In the genomic region with DNA sequence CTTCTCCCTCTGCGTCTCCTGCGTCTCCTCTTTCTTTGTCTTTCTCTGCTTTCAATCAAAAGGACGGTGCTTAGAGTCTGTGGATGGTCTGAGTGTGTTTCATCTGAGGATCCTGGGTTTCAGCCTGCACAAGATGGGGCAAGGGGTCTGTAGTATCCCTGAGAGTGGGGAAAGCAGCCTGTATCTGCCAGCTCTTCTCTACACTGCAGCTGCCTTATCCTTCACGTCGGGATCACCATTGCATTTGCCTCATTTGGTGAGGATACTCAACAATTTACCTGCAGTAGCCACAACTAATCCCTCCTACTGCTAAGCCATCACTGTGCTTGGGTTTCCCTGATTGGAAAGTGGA, we compare ENCODE assay signal across 21 mouse cellular contexts.
DNase-seq lines count a peak whose midpoint lies in the region; ATAC-seq and TF ChIP-seq lines count a peak whose summit lies in the region.
"Had no signal": no experiment of that assay in that cellular context is flagged by ENCODE, and none has a peak within 500 bp of the region (broad histone marks: within the 10 kb centered on the region; RNA-seq: fewer than 3 reads in every experiment).

No protein-coding gene starts in this region.

- 0 out of 2 replicates have a peak, but pooled peaks cover 3% of the 10 kb centered on the region for H3K27me3 ChIP-seq in embryonic facial prominence, embryonic 10.5 days (replicated peaks; ENCODE audit: low read depth, poor library complexity, severe bottlenecking)
- H3K27me3 ChIP-seq in forebrain, embryonic 15.5 days: no peaks in the 10 kb centered on the region
- H3K27me3 ChIP-seq in hindbrain, embryonic 15.5 days: no peaks in the 10 kb centered on the region
- no peaks in the 10 kb centered on the region for H3K27me3 ChIP-seq in midbrain, embryonic 15.5 days (replicated peaks)
- no peaks in the 10 kb centered on the region for H3K27me3 ChIP-seq in liver, postnatal 0 days (ENCODE audit: insufficient read depth, low read length)
- no peaks in the 10 kb centered on the region for H3K27me3 ChIP-seq in intestine, embryonic 15.5 days (replicated peaks)
- H3K27me3 ChIP-seq: embryonic facial prominence, embryonic 15.5 days; heart, embryonic 15.5 days; lung, embryonic 15.5 days had no signal

- no peak for DNase-seq in embryonic facial prominence, embryonic 10.5 days (ENCODE audit: low spot score)
- DNase-seq in kidney, postnatal 25 days: no peak
- DNase-seq in liver, postnatal 0 days: no peak
- DNase-seq in cerebellum, postnatal 4 days (ENCODE audit: low spot score in 2 of 2): no peak
- DNase-seq: adrenal gland, postnatal 25 days; cerebellum, adult 9-11 months; gastrocnemius, postnatal 10 days; heart, adult 2 months; kidney, adult 18-20 months; kidney, postnatal 4 days; layer of hippocampus, postnatal 36 days; right cerebral cortex, postnatal 14 days had no signal

- no peak for TF ChIP-seq CTCF in liver, postnatal 0 days (IDR thresholded peaks at IDR 0.05; ENCODE audit: low read depth)

- peak overlapping the region; percentile 32; the same call in 1 of the 2 replicates for H3K9ac ChIP-seq in forebrain, embryonic 15.5 days (replicated peaks)
- H3K9ac ChIP-seq in hindbrain, embryonic 15.5 days: peak overlapping the region; percentile 11; the same call in 1 of the 2 replicates
- peak overlapping the region; percentile 40 for H3K9ac ChIP-seq in midbrain, embryonic 15.5 days
- no peak overlapping the region for H3K9ac ChIP-seq in liver, postnatal 0 days (replicated peaks)
- no peak overlapping the region for H3K9ac ChIP-seq in intestine, embryonic 15.5 days
- H3K9ac ChIP-seq: embryonic facial prominence, embryonic 15.5 days; heart, embryonic 15.5 days; lung, embryonic 15.5 days had no signal

- H3K4me1 ChIP-seq in embryonic facial prominence, embryonic 10.5 days: peaks cover 12% of the 10 kb centered on the region
- H3K4me1 ChIP-seq in forebrain, embryonic 15.5 days: peaks cover 55% of the 10 kb centered on the region
- H3K4me1 ChIP-seq in hindbrain, embryonic 15.5 days (replicated peaks): peaks cover 44% of the 10 kb centered on the region
- peaks cover 54% of the 10 kb centered on the region for H3K4me1 ChIP-seq in midbrain, embryonic 15.5 days
- H3K4me1 ChIP-seq in liver, postnatal 0 days (ENCODE audit: insufficient read depth): no peaks in the 10 kb centered on the region
- H3K4me1 ChIP-seq in intestine, embryonic 15.5 days (replicated peaks): no peaks in the 10 kb centered on the region

- peak overlapping the region; percentile 54; the same call in 1 of the 2 replicates for H3K27ac ChIP-seq in embryonic facial prominence, embryonic 10.5 days (replicated peaks)
- H3K27ac ChIP-seq in forebrain, embryonic 15.5 days (replicated peaks): peak overlapping the region; percentile 97
- peak overlapping the region; percentile 85 for H3K27ac ChIP-seq in hindbrain, embryonic 15.5 days (replicated peaks)
- peak overlapping the region; percentile 95 for H3K27ac ChIP-seq in midbrain, embryonic 15.5 days
- no peak overlapping the region for H3K27ac ChIP-seq in liver, postnatal 0 days (ENCODE audit: low read depth)
- no peak overlapping the region for H3K27ac ChIP-seq in intestine, embryonic 15.5 days
- H3K27ac ChIP-seq: embryonic facial prominence, embryonic 15.5 days; heart, adult 2 months; heart, embryonic 15.5 days; lung, embryonic 15.5 days had no signal

- peak; percentile 15; the same call in 1 of the 2 replicates for ATAC-seq in forebrain, embryonic 15.5 days (replicated peaks)
- peak; percentile 9; the same call in 1 of the 2 replicates for ATAC-seq in hindbrain, embryonic 15.5 days (ENCODE audit: low FRiP score, low read depth)
- peak; percentile 46 for ATAC-seq in midbrain, embryonic 15.5 days (replicated peaks)
- ATAC-seq in liver, postnatal 0 days: no peak
- no peak for ATAC-seq in intestine, embryonic 15.5 days
- ATAC-seq: activated CD4-positive, CD25-positive, alpha-beta regulatory T cell, adult 4 months; Patski had no signal

- H3K4me2 ChIP-seq in forebrain, embryonic 15.5 days (replicated peaks): peak overlapping the region; percentile 17; the same call in 1 of the 2 replicates
- H3K4me2 ChIP-seq in hindbrain, embryonic 15.5 days: 0 out of 2 replicates have a peak overlapping the region, but pooled peaks have one; percentile 7
- H3K4me2 ChIP-seq in midbrain, embryonic 15.5 days: peak overlapping the region; percentile 28
- H3K4me2 ChIP-seq in liver, postnatal 0 days (ENCODE audit: low read depth, low read length): no peak overlapping the region
- no peak overlapping the region for H3K4me2 ChIP-seq in intestine, embryonic 15.5 days (replicated peaks)
- H3K4me2 ChIP-seq: embryonic facial prominence, embryonic 15.5 days; heart, embryonic 15.5 days; lung, embryonic 15.5 days had no signal

- no peaks in the 10 kb centered on the region for H3K9me3 ChIP-seq in embryonic facial prominence, embryonic 10.5 days
- no peaks in the 10 kb centered on the region for H3K9me3 ChIP-seq in forebrain, embryonic 15.5 days
- no peaks in the 10 kb centered on the region for H3K9me3 ChIP-seq in hindbrain, embryonic 15.5 days
- no peaks in the 10 kb centered on the region for H3K9me3 ChIP-seq in midbrain, embryonic 15.5 days
- no peaks in the 10 kb centered on the region for H3K9me3 ChIP-seq in liver, postnatal 0 days (ENCODE audit: low read length)
- no peaks in the 10 kb centered on the region for H3K9me3 ChIP-seq in intestine, embryonic 15.5 days
- H3K9me3 ChIP-seq: embryonic facial prominence, embryonic 15.5 days; heart, embryonic 15.5 days; lung, embryonic 15.5 days had no signal

- 8% methylated on average over 5 of the region's 5 CpGs for whole genome bisulfite sequencing in embryonic facial prominence, embryonic 10.5 days
- WGBS in forebrain, embryonic 15.5 days: 11% methylated on average over 5 of the region's 5 CpGs
- 5% methylated on average over 5 of the region's 5 CpGs for WGBS in hindbrain, embryonic 15.5 days
- WGBS in midbrain, embryonic 15.5 days: 5% methylated on average over 5 of the region's 5 CpGs
- WGBS in liver, postnatal 0 days (ENCODE audit: insufficient replicate concordance): 46% methylated on average over 5 of the region's 5 CpGs
- WGBS in intestine, embryonic 15.5 days: 36% methylated on average over 5 of the region's 5 CpGs

- TF ChIP-seq EP300 in liver, postnatal 0 days (IDR thresholded peaks at IDR 0.05; ENCODE audit: low read depth): no peak

- H3K36me3 ChIP-seq in embryonic facial prominence, embryonic 10.5 days (replicated peaks): no peaks in the 10 kb centered on the region
- peaks cover 10% of the 10 kb centered on the region for H3K36me3 ChIP-seq in forebrain, embryonic 15.5 days
- H3K36me3 ChIP-seq in hindbrain, embryonic 15.5 days: peaks cover 11% of the 10 kb centered on the region
- peaks cover 11% of the 10 kb centered on the region for H3K36me3 ChIP-seq in midbrain, embryonic 15.5 days (replicated peaks)
- no peaks in the 10 kb centered on the region for H3K36me3 ChIP-seq in liver, postnatal 0 days (replicated peaks; ENCODE audit: insufficient read depth, low read length)
- no peaks in the 10 kb centered on the region for H3K36me3 ChIP-seq in intestine, embryonic 15.5 days
- H3K36me3 ChIP-seq: embryonic facial prominence, embryonic 15.5 days; heart, embryonic 15.5 days; lung, embryonic 15.5 days had no signal

- no peak overlapping the region for H3K4me3 ChIP-seq in embryonic facial prominence, embryonic 10.5 days
- H3K4me3 ChIP-seq in forebrain, embryonic 15.5 days: no peak overlapping the region
- no peak overlapping the region for H3K4me3 ChIP-seq in hindbrain, embryonic 15.5 days
- no peak overlapping the region for H3K4me3 ChIP-seq in midbrain, embryonic 15.5 days
- H3K4me3 ChIP-seq in liver, postnatal 0 days (ENCODE audit: low read depth, low read length): no peak overlapping the region
- no peak overlapping the region for H3K4me3 ChIP-seq in intestine, embryonic 15.5 days (replicated peaks)
- H3K4me3 ChIP-seq: embryonic facial prominence, embryonic 15.5 days; heart, adult 2 months; heart, embryonic 15.5 days; lung, embryonic 15.5 days had no signal

Comparison
In these comparisons a context has a peak if more than half of its experiments do, and no peak if none do; other contexts are left out.
1. H3K27ac ChIP-seq: peak in embryonic facial prominence, embryonic 10.5 days (single experiment), forebrain, embryonic 15.5 days (single experiment), hindbrain, embryonic 15.5 days (single experiment) and midbrain, embryonic 15.5 days (single experiment); none in liver, postnatal 0 days (single experiment) and intestine, embryonic 15.5 days (single experiment).
2. ATAC-seq: peak in forebrain, embryonic 15.5 days (single experiment), hindbrain, embryonic 15.5 days (single experiment) and midbrain, embryonic 15.5 days (single experiment); none in liver, postnatal 0 days (single experiment) and intestine, embryonic 15.5 days (single experiment).
3. H3K4me2 ChIP-seq: peak in forebrain, embryonic 15.5 days (single experiment), hindbrain, embryonic 15.5 days (single experiment) and midbrain, embryonic 15.5 days (single experiment); none in liver, postnatal 0 days (single experiment) and intestine, embryonic 15.5 days (single experiment).
4. H3K9ac ChIP-seq: peak in forebrain, embryonic 15.5 days (single experiment), hindbrain, embryonic 15.5 days (single experiment) and midbrain, embryonic 15.5 days (single experiment); none in liver, postnatal 0 days (single experiment) and intestine, embryonic 15.5 days (single experiment).